Mouse (Mus musculus): Measurements from ENCODE around the gene Akap9. TPM values are rescaled to one million over a fixed set of nuclear protein-coding genes. Genes with fewer than 3 reads are reported as not detected.
"Not testable (repeated sequence)": the region's sequence is repeated elsewhere in the genome, so short reads cannot be mapped to it uniquely, and the experiment has no call there.

Gene Akap9
- 100 to 1,000 TPM in 1 of 2 experiments, 10 to 100 TPM in 1; 85.8 to 101 TPM for total RNA-seq (2021)
- long read RNA-seq, experiment 1, full-length matches to known transcripts = 3 of 12 reads
- long read RNA-seq, experiment 1, partial matches to known transcripts = 7 of 12 reads
- long read RNA-seq, experiment 1, other reads (novel, unspliced or antisense) = 2 of 12 reads
- long read RNA-seq, experiment 2, full-length matches to known transcripts = 4 of 11 reads
- long read RNA-seq, experiment 2, partial matches to known transcripts = 6 of 11 reads
- long read RNA-seq, experiment 2, other reads (novel, unspliced or antisense) = 1 of 11 reads

GRCm38 (mm10) chr5:3927801-3928689 lies at the start of gene Akap9:
TSS of gene Akap9 (plus strand) at chr5:3928054.
- DNase-seq (ENCODE audit: extremely low spot score in 1 of 2, low spot score in 2 of 2) = peak; percentile 69 to 71
- Histone ChIP-seq H3K4me3 (peak within 1 kb of the TSS; percentile 87), H3K27ac (peak within 1 kb of the TSS; percentile 94)
- intact Hi-C loops (cut with DNase I) = no loop called here
- TF ChIP-seq CTCF (IDR thresholded peaks at IDR 0.05) = no peak

- H3K4me3 ChIP-seq; H3K27ac ChIP-seq; DNase-seq (ENCODE audit: extremely low spot score in 1 of 2, low spot score in 2 of 2); intact Hi-C loops (cut with DNase I): not testable (repeated sequence)
These were observed 41.0 kb upstream of the Akap9 start for GRCm38 (mm10) chr5:3886862-3887261.

GRCm38 (mm10) chr5:3889201-3889600 lies 38.7 kb upstream of the Akap9 start:
- intact Hi-C loops (cut with DNase I) = no loop called here
- DNase-seq (ENCODE audit: extremely low spot score in 1 of 2, low spot score in 2 of 2) = no peak
- no peak; the same call in 1 of the 2 replicates for TF ChIP-seq CTCF (IDR thresholded peaks at IDR 0.05)
- no peak overlapping the region for H3K4me3 ChIP-seq
- no peak overlapping the region for H3K27ac ChIP-seq

- H3K27ac ChIP-seq; intact Hi-C loops (cut with DNase I): not testable (repeated sequence)
- DNase-seq (ENCODE audit: extremely low spot score in 1 of 2, low spot score in 2 of 2) = peak; percentile 13 to 26
- H3K4me3 ChIP-seq = peak within 1 kb of the TSS; percentile 51
- peak; percentile 21 for TF ChIP-seq CTCF (IDR thresholded peaks at IDR 0.05)
These were observed 34.2 kb upstream of the Akap9 start, which contains the start of gene Mterf1a for GRCm38 (mm10) chr5:3893459-3894293. TSS of gene Mterf1a (minus strand) at chr5:3893933.

GRCm38 (mm10) chr5:3894294-3894619 lies 33.6 kb upstream of the Akap9 start:
- DNase-seq (ENCODE audit: extremely low spot score in 1 of 2, low spot score in 2 of 2); intact Hi-C loops (cut with DNase I); H3K27ac ChIP-seq; H3K4me3 ChIP-seq: not testable (repeated sequence)

- no peak for TF ChIP-seq CTCF (IDR thresholded peaks at IDR 0.05)
- DNase-seq (ENCODE audit: extremely low spot score in 1 of 2, low spot score in 2 of 2) = no peak
- Histone ChIP-seq H3K4me3 (no peak overlapping the region), H3K27ac (no peak overlapping the region)
- intact Hi-C loops (cut with DNase I) = no loop called here
These were observed 22.4 kb upstream of the Akap9 start for GRCm38 (mm10) chr5:3905471-3905870.

GRCm38 (mm10) chr5:3922350-3922749 lies 5.5 kb upstream of the Akap9 start:
- intact Hi-C loops (cut with DNase I) = no loop called here
- no peak for TF ChIP-seq CTCF (IDR thresholded peaks at IDR 0.05)
- H3K4me3 ChIP-seq = no peak overlapping the region
- no peak overlapping the region for H3K27ac ChIP-seq
- no peak for DNase-seq (ENCODE audit: extremely low spot score in 1 of 2, low spot score in 2 of 2)

GRCm38 (mm10) chr5:3926666-3927065 lies 1.2 kb upstream of the Akap9 start:
- intact Hi-C loops (cut with DNase I) = no loop called here
- Histone ChIP-seq H3K4me3 (no peak overlapping the region), H3K27ac (no peak overlapping the region)
- TF ChIP-seq CTCF (IDR thresholded peaks at IDR 0.05) = no peak
- no peak for DNase-seq (ENCODE audit: extremely low spot score in 1 of 2, low spot score in 2 of 2)

- H3K27ac ChIP-seq = no peak overlapping the region
- intact Hi-C loops (cut with DNase I) = no loop called here
- no peak for TF ChIP-seq CTCF (IDR thresholded peaks at IDR 0.05)
- DNase-seq (ENCODE audit: extremely low spot score in 1 of 2, low spot score in 2 of 2) = peak in 1 of 2 experiments; percentile 18
- H3K4me3 ChIP-seq = peak overlapping the region; percentile 87
These were observed 814 bp downstream of the Akap9 start for GRCm38 (mm10) chr5:3928690-3929046.

GRCm38 (mm10) chr5:3930760-3931159 lies 2.9 kb downstream of the Akap9 start:
- Histone ChIP-seq H3K27ac (no peak overlapping the region), H3K4me3 (no peak overlapping the region)
- TF ChIP-seq CTCF (IDR thresholded peaks at IDR 0.05) = no peak
- intact Hi-C loops (cut with DNase I) = no loop called here
- no peak for DNase-seq (ENCODE audit: extremely low spot score in 1 of 2, low spot score in 2 of 2)

- TF ChIP-seq CTCF (IDR thresholded peaks at IDR 0.05) = no peak
- no peak overlapping the region for H3K27ac ChIP-seq
- DNase-seq (ENCODE audit: extremely low spot score in 1 of 2, low spot score in 2 of 2) = no peak
- no peak overlapping the region for H3K4me3 ChIP-seq
- intact Hi-C loops (cut with DNase I) = no loop called here
These were observed 3.8 kb downstream of the Akap9 start for GRCm38 (mm10) chr5:3931636-3932035.

- no peak for TF ChIP-seq CTCF (IDR thresholded peaks at IDR 0.05)
- DNase-seq (ENCODE audit: extremely low spot score in 1 of 2, low spot score in 2 of 2) = no peak
- intact Hi-C loops (cut with DNase I) = no loop called here
These were observed 5.7 kb downstream of the Akap9 start for GRCm38 (mm10) chr5:3933551-3933950.

More at GRCm38 (mm10) chr5:3933551-3933950, 5.7 kb downstream of the Akap9 start:
- H3K27ac ChIP-seq = no peak overlapping the region
- no peak overlapping the region for H3K4me3 ChIP-seq

Data from left cerebral cortex, adult 2 months (tissue).